In the genomic region with DNA sequence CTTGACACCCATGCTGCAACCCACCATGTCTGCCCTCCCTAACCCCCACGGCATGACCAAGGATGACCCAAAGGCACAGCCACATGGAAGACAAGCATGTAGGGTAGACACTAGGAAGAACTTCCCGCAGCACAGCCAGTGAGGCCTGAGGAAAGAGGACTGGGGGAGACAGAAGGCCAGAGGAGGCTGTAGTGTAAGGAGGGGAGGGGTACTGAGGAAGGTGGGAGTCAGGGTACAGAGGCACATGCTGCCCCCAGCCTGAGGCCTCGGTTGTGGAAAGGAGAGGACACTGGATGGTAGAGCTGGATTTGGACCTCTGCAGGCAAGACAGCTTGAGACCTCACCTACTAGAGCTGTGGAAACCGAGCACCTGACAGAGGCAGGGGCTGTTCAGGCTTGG, we compare ENCODE assay signal across 29 mouse cellular contexts. TPM values are rescaled to one million over a fixed set of nuclear protein-coding genes. Genes with fewer than 3 reads are reported as not detected.
"Had no signal": no experiment of that assay in that cellular context is flagged by ENCODE, and none has a peak within 500 bp of the region (broad histone marks: within the 10 kb centered on the region; RNA-seq: fewer than 3 reads in every experiment).

No protein-coding gene starts in this region.

- H3K27me3 ChIP-seq: embryonic facial prominence, embryonic 12.5 days; embryonic facial prominence, embryonic 15.5 days; forebrain, embryonic 13.5 days; forebrain, embryonic 15.5 days had no signal

- ATAC-seq: forebrain, embryonic 13.5 days; forebrain, embryonic 14.5 days; forebrain, embryonic 15.5 days; forebrain, embryonic 16.5 days; forebrain, postnatal 0 days had no signal

- H3K36me3 ChIP-seq: embryonic facial prominence, embryonic 10.5 days; embryonic facial prominence, embryonic 12.5 days; embryonic facial prominence, embryonic 15.5 days had no signal

- H3K9ac ChIP-seq: embryonic facial prominence, embryonic 12.5 days; embryonic facial prominence, embryonic 13.5 days; embryonic facial prominence, embryonic 15.5 days; forebrain, embryonic 12.5 days; forebrain, embryonic 15.5 days; forebrain, postnatal 0 days had no signal

- DNase-seq: cerebellum, adult 2 months; cerebellum, adult 8-10 months; cerebellum, adult 9-10 months; cerebellum, adult 9-11 months; cerebellum, postnatal 10 days; cerebellum, postnatal 14 days; cerebellum, postnatal 25 days; cerebellum, postnatal 36 days; embryo, embryonic 11 days; forebrain, postnatal 0 days; gastrocnemius, adult 2 months; gastrocnemius, postnatal 10 days; gastrocnemius, postnatal 14 days; gastrocnemius, postnatal 25 days; gastrocnemius, postnatal 36 days; heart, adult 18-20 months; heart, adult 2 months had no signal

- H3K27ac ChIP-seq: embryonic facial prominence, embryonic 10.5 days; embryonic facial prominence, embryonic 12.5 days; embryonic facial prominence, embryonic 13.5 days; embryonic facial prominence, embryonic 15.5 days; forebrain, embryonic 12.5 days; forebrain, embryonic 13.5 days; forebrain, embryonic 15.5 days; gastrocnemius, adult 2 months; heart, adult 2 months had no signal

- H3K9me3 ChIP-seq: embryonic facial prominence, embryonic 10.5 days; embryonic facial prominence, embryonic 12.5 days; embryonic facial prominence, embryonic 13.5 days; embryonic facial prominence, embryonic 15.5 days; forebrain, embryonic 10.5 days; forebrain, embryonic 12.5 days; forebrain, embryonic 13.5 days; forebrain, embryonic 15.5 days had no signal

- H3K4me3 ChIP-seq: embryonic facial prominence, embryonic 10.5 days; embryonic facial prominence, embryonic 12.5 days; embryonic facial prominence, embryonic 13.5 days; embryonic facial prominence, embryonic 15.5 days; erythroblast, embryonic 14.5 days; forebrain, embryonic 10.5 days; forebrain, embryonic 12.5 days; forebrain, embryonic 13.5 days; forebrain, embryonic 15.5 days; gastrocnemius, adult 2 months; heart, adult 2 months had no signal

- H3K4me1 ChIP-seq: embryonic facial prominence, embryonic 12.5 days; embryonic facial prominence, embryonic 13.5 days; embryonic facial prominence, embryonic 15.5 days; forebrain, embryonic 13.5 days; forebrain, embryonic 15.5 days had no signal

- H3K4me2 ChIP-seq: embryonic facial prominence, embryonic 12.5 days; embryonic facial prominence, embryonic 13.5 days; embryonic facial prominence, embryonic 15.5 days; forebrain, embryonic 12.5 days; forebrain, embryonic 13.5 days; forebrain, embryonic 15.5 days had no signal

RNA-seq across cellular contexts. Expression of a gene that starts 42.7 kb away (rescaled TPM):
- polyA plus RNA-seq: embryonic facial prominence, embryonic 10.5 days; embryonic facial prominence, embryonic 12.5 days; forebrain, embryonic 11.5 days; forebrain, embryonic 12.5 days; forebrain, embryonic 14.5 days; forebrain, postnatal 0 days had no signal
